Mouse (Mus musculus) thymus, postnatal 4 days (tissue): ENCODE data around the gene Ercc6l2.

Experiments used
- DNase-seq: peaks from one replicate; pipeline ENCODE4 v3.0.0; 2021

The Ercc6l2 gene

GRCm38 (mm10) chr13:63936369-63936768 is 121.3 kb downstream of the Ercc6l2 start:
- no peak for DNase-seq

GRCm38 (mm10) chr13:63940257-63940656 is 125.2 kb downstream of the Ercc6l2 start:
- DNase-seq, result no peak

- no peak for DNase-seq
Measured at GRCm38 (mm10) chr13:63941170-63941569, 126.1 kb downstream of the Ercc6l2 start.

GRCm38 (mm10) chr13:63943605-63944004 is 128.6 kb downstream of the Ercc6l2 start:
- no peak for DNase-seq

- DNase-seq, result no peak
Measured at GRCm38 (mm10) chr13:63944344-63945021, 129.4 kb downstream of the Ercc6l2 start.
